Mouse (Mus musculus) urinary bladder, postnatal 4 days (tissue): ENCODE data around the gene Nek6.

Experiments used
- DNase-seq, 2 experiments: peaks; one replicate each; pipeline ENCODE4 v3.0.0; 2021 to 2022; ENCODE audit warnings: low spot score in 2 of 2

Gene Nek6

DNA sequence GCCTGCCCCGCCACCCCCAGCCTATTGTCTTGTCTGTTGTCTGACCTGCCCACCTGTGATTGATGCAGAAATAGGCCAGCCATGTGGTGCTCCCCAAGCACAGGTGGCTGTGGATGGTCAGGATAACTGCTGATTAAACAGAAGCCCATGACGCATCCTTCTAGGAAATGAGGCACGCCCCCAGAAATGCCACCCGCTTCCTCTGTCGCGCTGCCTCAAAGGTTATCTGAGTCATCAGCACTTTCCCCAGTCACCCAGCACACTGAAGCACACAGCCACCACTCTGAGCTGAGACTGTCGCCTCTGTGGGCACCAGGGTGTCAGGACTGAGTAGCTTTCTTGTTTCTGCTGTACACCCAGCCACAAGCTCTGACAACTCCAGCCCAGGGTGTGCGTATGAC is 24.9 kb downstream of the Nek6 start:
- DNase-seq: no peak

DNA sequence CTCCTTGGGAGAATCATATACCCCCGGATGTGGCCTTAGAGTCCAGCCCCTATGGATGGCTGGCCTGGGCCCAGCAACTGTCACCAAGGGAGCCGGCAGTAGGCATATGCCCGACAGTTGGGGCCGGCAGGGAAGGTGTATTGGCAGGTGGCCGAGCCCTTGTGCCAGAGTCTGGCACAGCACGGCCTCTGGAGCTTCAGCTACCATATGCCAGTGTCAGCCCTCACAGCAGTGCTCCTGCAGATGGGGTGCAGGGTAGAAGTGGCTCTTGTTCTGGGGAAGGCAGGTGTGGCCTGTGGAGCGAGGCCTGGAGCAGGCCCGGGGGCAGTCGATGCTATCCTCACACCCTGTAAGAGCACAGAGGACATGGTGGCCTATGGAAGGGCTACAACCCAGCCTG is 28.2 kb downstream of the Nek6 start:
- DNase-seq: no peak

DNA sequence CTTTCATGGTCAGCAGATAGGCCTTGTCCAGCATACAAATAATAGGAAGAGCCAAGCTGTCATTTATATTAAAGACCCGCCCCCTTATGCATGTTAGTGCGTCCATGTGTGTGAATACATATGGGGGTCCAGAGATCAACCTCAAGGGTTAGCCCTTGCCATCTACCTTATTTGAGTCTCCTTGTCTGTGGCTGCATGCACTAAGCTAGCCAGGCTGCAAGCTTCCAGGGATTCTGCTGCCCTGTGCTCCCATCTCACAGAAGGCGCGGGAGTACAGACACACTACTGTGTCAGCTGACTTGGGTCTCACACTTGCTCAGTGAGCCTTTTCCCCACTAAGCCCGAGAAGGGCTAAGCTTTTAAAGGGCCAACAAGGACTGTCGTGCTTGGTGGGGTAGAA is 29.2 kb downstream of the Nek6 start:
- no peak for DNase-seq

DNA sequence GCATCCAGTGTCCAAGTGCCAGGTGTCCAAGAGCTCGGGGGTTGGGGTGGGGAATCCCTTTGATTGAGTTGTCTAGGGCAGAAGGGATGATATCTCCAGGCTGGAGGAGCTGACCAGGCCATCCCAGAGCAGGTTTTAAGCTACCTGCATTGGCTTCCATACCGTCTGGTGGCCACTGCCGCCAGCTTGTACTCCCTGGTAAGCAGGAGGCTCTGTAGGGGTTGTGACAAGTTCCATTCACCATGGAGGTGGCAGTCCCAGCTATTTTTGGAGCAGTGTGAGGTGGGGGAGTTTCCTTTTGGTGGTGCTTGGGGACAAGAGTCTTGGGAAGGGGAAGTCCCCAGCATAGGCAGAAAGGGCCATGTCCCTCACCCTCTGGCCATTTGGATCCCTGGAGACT is 29.7 kb downstream of the Nek6 start:
- DNase-seq: no peak

DNA sequence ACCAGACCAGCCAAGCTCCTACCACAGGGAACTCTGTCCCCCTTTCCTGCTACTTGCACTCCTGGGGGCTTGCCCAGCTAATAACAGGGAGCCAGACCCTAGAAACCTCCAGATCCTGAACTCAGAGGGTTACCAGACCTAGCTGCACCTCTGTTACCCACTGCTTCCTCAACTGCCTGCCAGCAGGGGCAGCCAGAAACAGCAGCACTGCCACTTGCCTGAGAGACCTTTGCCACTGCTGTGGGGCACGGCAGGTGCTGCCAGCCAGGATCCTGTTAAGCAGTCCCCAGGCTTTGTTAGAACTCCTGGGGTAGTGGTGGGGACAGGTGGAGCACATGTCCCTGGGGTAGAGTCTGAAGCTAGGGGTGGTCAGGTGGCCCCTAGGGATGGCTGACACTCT is 30.1 kb downstream of the Nek6 start:
- no peak for DNase-seq

DNA sequence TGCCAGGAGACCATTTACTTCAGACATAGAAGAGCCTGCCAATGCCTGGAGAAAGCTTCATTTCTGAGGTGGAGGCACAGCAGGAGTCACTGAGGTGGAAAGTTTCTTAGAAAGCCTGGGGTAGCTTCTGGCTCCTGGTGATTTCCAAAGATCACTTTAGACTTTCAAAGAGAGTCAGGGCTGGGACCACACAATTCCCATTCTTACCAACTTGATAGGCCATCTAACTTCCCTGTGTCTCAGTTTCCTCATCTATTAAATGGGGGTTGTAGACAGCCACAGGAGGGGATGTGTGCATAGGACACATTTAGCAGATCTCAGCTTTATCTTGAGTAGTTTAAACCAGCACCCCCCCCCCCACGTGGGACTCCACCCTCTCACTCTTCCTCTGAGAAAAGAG is 30.9 kb downstream of the Nek6 start:
- no peak for DNase-seq

DNA sequence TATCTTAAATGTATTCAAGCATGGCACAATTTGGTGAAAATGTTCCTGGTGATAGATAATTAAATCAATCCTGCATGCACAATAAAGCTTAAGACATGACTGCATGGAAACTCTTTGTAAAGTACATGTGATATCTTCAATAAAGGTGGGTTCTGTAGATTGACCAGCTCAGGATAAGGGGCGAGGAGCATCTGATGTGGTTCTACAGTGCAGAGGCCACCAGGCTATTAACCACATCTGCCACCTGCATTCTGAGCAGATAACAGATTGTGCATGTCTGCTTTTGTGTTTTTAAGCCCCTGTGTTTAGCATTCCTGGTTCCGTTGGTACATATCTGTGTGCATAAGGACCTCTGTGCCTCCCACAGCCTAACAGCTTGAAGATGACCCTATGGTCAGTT is 31.7 kb downstream of the Nek6 start:
- DNase-seq: no peak

DNA sequence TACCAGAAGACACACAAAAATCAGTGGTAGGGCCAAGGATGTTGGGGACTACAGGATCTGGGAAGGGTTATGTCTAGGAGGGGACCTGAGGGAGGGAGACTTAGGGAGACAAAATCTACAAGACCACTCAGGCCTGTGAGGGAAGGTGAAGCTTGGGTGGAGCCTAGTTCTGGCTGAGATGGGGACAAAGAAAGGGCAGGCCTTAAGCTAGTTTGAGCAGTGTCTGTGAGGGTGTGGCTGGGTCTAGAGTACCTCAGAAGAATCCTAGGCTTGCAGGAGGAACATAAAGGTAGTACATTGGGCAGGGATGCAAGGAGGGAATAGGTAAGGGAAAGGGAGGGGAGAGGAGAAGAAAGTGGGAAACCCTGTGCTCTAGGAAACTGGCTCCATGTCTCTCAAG is 32.9 kb downstream of the Nek6 start:
- DNase-seq: no peak

DNA sequence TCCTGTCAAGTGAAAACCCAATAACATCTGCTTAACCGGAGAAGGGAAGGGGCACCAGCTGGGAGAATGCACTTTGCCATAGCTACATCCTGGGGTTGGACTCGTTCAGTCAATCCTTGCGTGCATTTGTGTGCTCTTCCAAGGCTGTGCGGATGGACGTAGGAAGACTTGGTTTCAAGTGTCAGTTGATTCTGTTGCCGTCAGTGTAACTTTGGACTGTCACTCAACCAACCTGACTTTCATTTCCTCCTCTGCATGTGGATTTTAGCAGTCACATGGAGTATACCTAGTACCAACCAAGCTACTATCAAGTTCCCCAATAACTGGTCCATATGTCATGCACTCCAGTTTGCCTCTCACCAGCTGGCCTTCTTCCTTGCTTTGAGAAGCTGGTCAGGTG is 33.5 kb downstream of the Nek6 start:
- no peak for DNase-seq

DNA sequence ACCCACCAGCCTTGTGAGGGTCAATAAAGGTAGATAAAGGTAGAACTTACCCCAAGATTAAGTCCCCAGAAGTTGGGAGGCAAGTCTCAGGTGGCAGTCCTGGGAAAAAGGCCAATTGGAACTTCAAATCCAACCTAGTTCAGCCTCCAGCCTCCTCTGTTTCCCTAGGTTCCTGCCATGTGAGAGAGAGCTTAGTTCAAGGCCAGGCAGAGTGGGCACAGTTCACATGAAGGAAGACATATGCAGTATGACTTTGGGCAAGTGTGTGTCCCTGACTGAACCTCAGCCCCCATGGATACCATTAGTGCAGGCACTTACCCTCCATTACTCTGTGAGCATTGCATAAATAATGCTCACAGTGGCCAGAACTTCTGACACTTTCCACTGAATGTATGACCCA is 34.3 kb downstream of the Nek6 start:
- no peak for DNase-seq

DNA sequence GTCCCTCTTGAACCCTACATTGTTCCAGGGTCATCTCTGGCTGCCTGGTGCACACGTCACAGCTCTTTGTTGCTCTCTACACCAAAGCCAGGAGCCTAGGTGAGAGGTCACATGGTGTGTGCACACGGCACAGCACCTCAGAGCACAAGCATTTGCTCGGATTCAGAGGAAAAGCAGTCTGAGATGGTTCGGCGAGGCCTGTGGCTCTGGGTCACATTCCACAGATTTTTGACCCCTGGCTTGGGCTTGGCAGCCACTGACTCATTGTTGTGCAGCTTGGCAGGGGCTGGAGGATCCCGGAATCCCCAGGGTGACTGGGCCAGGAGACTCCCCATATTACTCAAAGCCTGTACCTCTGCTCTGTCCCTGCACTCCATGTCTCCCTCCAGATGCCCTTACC is 34.8 kb downstream of the Nek6 start:
- peak in 1 of 2 experiments; percentile 64 for DNase-seq

DNA sequence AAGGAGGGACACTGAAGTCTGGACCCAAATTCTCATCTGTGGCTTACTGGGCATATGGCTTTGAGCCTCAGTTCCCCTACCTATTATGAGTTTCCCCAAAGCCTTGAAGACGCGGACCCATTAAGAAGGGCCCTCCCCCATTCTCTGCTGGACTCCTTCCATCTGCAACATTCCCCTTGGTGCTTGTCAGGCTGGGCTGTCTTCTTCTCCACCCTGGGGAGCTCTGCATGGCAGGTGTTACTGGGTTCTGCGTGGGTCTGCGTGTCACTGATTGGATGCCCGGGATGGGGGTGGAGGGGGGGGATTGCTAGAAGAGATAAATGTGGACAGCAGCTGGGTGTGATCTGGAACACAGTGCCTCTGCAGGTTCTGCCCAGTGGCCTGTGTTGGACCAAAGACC is 35.3 kb downstream of the Nek6 start:
- DNase-seq: no peak

DNA sequence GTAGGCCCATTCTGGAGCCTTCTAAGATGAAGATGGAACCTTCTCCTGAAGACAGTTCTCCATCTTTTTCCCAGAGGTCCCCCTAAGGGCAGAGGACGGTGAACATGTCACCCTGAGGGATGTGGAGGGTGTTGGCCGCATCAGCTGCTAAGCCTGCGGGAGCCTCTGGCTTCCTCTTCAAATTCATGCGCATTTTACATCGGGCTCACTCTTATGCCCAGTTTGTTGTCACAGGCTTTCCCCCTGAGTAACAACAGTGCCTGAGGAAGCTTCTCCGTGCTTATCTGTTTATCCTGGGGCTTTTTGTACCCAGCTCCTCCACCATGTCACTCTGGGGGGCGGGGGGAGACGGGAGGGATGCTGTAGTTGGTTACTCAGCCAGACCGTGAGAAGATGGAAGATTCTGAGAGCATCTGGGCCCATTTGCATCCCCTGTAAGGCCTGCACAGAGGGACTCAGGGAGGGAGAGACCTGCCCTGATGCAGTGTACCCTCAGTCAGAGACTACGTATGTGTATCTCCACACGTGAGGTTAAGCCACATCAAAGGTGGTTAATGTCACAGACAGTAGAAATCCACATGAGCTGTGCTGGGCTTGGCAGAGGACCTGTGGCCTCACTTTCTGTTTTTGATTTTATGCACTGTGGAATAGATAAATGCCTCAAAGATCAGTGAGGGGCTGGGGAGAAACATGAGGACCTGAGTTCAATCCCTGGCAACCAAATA is 36.5 kb downstream of the Nek6 start:
- no peak for DNase-seq

DNA sequence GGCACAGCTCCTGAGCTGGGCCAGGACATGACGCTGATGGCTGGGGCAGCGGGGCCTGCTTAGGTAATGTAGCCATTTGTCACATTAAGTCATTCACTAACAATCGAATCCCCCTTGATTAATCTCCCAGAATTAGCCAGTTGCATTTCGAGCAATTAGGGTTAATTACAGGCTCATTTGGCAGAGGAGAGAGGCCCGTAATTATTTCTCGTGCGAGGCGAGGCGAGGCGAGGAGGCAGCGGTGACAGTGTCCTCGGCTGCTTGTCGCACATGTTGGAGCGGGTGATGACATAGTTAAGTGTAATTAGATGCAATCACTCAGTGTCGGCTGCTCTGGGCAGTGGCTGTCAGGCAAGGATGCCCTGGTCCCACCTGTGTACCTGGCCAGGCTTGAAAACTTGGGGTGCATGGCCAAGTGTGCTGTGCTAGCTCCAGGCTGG is 40.6 kb downstream of the Nek6 start:
- DNase-seq: no peak

DNA sequence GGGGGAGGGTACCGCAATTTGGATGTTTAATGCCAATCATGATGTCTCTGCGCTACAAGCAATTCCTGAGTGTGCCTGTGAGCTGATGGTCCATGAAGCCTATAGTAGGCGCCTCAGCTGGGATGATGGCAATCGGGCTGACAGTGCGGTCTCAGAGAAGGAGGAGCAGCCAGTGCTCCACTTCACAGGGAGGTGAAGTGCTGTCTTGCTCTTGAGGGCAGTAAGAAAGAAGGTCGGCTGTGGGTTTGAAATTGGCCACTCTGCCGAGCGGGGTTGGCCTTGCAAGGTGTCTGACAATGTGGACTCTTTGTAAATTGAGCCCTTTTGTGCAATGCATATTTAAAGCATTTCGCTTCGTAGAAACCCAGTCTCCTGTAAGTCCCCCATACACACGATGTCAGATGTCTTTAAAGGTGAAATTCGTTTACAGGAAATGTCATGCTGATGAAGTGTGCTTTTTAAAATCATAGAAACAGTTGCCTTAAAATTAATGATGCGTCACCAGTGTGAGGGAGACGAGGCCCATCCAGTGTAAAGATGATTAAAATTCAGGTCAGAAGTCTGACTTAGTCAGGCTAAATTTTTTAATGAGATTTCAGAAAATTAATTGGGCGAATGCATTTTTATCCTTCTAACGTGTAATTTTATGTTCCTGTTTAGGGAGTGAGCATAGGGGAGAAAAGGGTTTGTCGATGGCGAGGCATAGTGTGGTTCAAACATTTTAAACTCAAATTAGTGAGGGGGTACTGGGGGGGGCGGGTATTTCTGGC is 43.0 kb downstream of the Nek6 start:
- DNase-seq: no peak

DNA sequence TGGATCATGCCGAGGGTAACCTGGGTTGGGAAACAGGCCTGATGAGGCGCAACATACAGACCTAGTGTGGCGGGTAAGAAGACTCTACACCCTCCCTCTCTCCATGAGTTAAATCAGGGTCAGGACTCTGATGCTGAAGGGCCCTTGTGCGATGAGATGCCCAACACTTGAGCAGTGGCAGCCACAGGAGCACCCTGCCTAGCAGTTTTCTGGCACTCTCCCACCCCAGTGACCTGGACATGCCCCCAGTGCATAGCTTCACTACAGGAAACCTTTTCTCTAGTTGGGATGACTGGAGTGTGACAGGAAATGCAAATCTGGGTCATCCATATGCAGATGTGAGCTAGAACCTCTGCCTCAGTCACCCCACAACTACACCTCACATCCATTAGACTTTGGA is 44.2 kb downstream of the Nek6 start:
- DNase-seq: no peak

DNA sequence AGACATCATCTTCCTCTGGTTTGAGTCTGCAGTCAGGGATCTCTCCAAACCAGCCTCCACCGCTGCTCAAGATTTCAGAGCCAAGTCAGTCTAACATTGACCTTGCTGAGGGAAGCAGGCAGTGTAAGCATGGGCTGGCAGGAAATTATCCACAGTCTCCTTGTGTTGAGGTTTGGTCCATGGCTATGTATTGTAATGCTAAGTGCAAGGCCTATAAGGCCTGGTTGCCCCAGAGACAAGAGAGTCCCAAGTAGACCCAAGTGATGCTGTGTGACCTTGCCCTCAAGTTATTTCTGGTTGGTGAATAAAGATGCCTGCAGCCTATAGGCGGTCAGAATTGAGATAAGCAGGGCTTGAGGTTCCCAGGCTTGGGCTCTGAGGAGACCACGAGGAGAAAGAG is 45.3 kb downstream of the Nek6 start:
- no peak for DNase-seq

DNA sequence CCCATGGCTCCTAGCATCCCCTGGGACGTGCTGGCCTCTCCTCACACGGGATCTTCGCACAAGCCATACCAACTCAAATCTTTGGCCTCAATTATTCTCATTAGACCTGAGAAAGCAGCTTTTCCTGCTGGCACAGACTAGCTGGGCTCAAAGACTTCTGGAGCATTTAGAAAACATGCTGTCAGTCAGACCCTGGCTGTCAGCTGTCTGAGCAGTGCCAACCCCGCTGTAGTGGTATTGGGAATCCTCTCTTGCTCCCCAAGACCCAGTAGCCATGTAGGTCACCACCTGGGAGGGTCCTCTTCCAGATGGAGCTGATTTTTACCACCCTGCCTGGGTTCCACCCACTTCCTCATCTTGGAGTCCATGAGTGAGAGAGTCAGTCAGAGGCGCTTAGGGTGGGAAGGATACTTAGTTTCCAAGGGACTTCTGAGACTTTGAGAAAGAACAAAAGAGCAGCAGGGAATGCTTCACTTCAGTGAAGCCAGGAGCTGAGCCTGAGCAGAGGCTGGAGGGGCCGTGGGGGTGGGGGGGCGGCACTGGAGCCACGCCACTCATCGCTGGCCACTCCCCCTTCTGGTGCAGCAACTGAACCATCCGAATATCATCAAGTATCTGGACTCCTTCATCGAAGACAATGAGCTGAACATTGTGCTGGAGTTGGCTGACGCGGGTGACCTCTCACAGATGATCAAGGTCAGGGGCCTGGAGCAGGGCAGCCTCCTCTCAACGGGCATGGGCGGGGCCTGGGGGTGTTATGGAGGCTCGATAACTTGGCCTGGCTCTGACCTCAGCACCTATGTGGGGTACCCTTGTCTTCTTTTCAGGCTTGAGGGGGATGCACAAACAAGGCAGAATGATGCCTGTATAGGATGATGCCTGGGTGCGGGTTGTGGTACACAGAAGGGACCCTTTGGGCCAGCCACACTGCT is 49.1 kb downstream of the Nek6 start:
- DNase-seq: no peak

DNA sequence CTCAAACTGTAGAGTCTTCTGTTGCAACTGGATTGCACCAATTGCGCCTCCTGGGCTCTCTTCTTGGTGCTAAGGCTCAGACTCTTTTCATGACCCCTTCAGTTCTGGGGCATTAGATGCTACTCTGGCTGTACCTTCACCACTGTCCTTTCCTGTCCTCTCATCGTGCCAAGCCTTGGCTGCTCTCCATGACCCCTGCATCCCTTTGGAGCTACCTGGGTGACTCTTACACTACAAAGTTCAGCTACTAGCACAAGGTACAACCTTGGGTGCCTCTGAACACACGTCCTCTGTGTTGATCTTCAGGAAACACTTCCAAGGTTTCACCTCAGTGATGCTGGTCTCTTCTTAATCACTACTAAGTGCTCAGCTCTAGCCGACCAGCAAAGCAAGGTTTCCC is 51.2 kb downstream of the Nek6 start:
- DNase-seq: no peak

DNA sequence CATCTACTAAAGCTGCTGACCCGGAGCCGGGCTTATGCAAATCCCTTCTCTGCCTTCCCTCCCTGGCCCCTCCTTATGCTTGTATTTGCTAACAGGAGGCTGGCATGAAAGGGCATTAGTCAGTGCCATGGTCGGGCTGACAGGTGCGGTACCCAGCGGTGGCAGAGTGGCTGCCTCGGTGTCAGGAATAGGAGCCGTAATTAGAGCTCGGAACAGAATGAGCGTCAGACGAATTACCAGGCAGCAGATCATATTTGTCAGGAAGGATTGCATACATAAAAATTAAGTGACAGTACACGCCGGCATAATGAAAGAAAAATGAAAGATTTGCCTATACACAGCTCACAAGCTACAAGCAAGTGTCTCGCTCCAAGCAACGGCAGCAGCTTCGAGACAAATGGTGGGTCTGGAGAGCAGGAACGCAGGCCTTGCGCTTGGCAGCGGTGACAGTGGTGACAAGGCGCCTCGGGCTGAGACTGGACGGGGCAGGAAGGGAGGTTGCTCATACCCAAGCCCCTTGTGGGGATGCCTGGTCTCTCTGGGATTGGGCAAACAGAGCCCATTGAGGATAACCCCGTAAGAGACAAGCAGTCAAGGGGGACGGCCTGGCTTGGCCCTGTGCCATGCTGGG is 60.6 kb downstream of the Nek6 start:
- DNase-seq: no peak

DNA sequence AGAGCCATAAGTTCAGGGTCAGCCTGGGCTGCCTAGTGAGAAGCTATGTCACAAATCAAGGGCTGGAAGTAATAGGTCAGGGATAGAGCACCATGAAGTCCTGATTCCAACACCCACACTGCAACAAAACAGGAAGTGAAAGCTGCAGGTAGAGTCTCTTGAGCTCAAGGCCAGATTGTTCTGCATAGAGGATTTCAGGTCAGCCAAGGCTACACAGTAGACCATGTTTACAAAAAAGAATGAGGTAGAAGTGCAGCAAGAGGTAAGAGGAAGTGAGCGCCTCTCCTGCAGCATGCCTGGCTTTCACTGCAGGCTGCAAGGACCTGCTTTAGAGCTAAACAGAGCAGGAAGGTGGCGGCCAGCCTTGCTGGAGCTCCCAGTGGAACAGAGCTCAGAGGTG is 63.3 kb downstream of the Nek6 start:
- DNase-seq: no peak
